Mouse (Mus musculus) kidney, embryonic 15.5 days (tissue): ENCODE data around the gene Ceacam9. TPM values are rescaled to one million over a fixed set of nuclear protein-coding genes. Genes with fewer than 3 reads are reported as not detected.

Experiments used
- ATAC-seq: fragments of 200-750 bp; cut with Nextera tagmentation; replicated peaks from 2 replicates; pipeline ENCODE4 v1.8.0; 2017; ENCODE audit warnings: moderate TSS enrichment; ENCODE audit not compliant: low FRiP score
- H3K27ac ChIP-seq: fragments of 300-500 bp; sonication (generic); 2 replicates; pipeline ENCODE4 v1.5.1; 2015; ENCODE audit warnings: mild to moderate bottlenecking, inconsistent platforms
- H3K27me3 ChIP-seq: fragments of 300-500 bp; sonication (generic); 2 replicates; pipeline ENCODE4 v1.6.1; 2015; ENCODE audit warnings: inconsistent platforms
- H3K36me3 ChIP-seq: fragments of 300-500 bp; sonication (generic); 2 replicates; pipeline ENCODE4 v1.6.1; 2015; ENCODE audit warnings: inconsistent platforms
- H3K4me1 ChIP-seq: fragments of 300-500 bp; sonication (generic); 2 replicates; pipeline ENCODE4 v1.6.1; 2015; ENCODE audit warnings: inconsistent platforms
- H3K4me2 ChIP-seq: fragments of 300-500 bp; sonication (generic); 2 replicates; pipeline ENCODE4 v1.6.1; 2015; ENCODE audit warnings: moderate library complexity, mild to moderate bottlenecking, inconsistent platforms
- H3K4me3 ChIP-seq: fragments of 300-500 bp; sonication (generic); replicated peaks from 2 replicates; pipeline ENCODE4 v1.5.1; 2015; ENCODE audit warnings: mild to moderate bottlenecking, inconsistent platforms
- H3K9ac ChIP-seq: fragments of 300-500 bp; sonication (generic); 2 replicates; pipeline ENCODE4 v1.6.1; 2015; ENCODE audit warnings: mild to moderate bottlenecking, inconsistent platforms
- H3K9me3 ChIP-seq: fragments of 300-500 bp; sonication (generic); replicated peaks from 2 replicates; pipeline ENCODE4 v1.6.1; 2016; ENCODE audit warnings: inconsistent platforms
- WGBS: fragments of 180-500 bp; shearing (Covaris S2); methylation state at CpG from one replicate; pipeline ENCODE4 v1.1.7; 2015; ENCODE audit warnings: mixed read lengths; 5-methylcytosine and 5-hydroxymethylcytosine counted together
- polyA plus RNA-seq: library from polyadenylated mRNA; unstranded; fragments of >200 nt; fragmentation: Nextera tagmentation; extraction: Ambion mirVana; gene quantifications from 2 replicates; pipeline ENCODE4 v1.2.1, GENCODE M21; 2015

Ceacam9 gene
- polyA plus RNA-seq, 1 experiment from 2014 or later, result not detected

DNA sequence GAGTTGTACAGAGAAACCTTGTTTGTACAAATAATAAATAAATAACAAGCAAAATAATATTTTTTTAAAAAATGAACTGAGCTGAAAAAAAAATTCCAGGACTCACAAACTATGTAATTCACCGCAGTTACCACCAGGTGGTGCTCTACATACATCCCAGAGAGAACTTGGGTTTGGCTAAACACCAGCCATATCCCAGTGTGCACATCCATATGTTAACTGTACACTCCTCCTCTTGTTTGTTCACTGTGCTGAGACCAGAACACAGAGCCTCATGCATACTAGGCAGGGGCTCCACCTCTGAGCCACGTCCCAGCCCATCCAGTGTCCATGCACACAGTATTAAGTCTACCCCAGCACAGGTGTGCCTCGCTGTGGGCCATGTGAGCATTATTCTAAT is 24.4 kb downstream of the Ceacam9 start:
- Histone ChIP-seq H3K4me3 (no peak overlapping the region), H3K4me1 (no peaks in the 10 kb centered on the region), H3K27me3 (no peaks in the 10 kb centered on the region), H3K36me3 (peaks cover 71% of the 10 kb centered on the region), H3K9ac (no peak overlapping the region), H3K4me2 (no peak overlapping the region), H3K27ac (no peak overlapping the region), H3K9me3 (no peaks in the 10 kb centered on the region)
- ATAC-seq, result peak; percentile 44; the same call in 1 of the 2 replicates
- 63% methylated on average over 3 of the region's 3 CpGs for WGBS

DNA sequence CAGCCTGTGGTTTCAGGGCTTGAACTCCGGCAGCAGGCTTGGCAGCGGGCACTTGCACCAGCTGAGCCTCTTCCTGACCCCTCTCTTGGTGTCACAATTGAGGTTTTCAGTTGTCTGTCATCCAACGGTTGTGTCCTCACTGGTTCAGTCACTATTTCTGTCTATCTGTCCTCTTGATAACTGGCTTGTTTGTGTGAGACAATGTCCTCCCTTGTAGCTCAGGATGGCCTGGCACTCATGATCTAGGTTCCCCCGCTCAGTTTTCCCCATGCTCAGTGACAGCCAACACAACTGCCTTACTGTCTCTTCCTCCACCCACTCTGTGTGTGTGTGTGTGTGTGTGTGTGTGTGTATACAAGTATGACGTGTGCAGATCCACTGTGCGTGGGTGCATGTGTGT is 25.9 kb downstream of the Ceacam9 start:
- Histone ChIP-seq H3K27me3 (no peaks in the 10 kb centered on the region), H3K9me3 (no peaks in the 10 kb centered on the region), H3K4me2 (no peak overlapping the region), H3K4me1 (no peaks in the 10 kb centered on the region), H3K36me3 (peaks cover 67% of the 10 kb centered on the region), H3K9ac (no peak overlapping the region), H3K27ac (no peak overlapping the region), H3K4me3 (no peak overlapping the region)
- ATAC-seq, result no peak
- WGBS, result 90% methylated on average over 6 of the region's 6 CpGs

- Histone ChIP-seq H3K4me1 (0 out of 2 replicates have a peak, but pooled peaks cover 3% of the 10 kb centered on the region), H3K4me3 (no peak overlapping the region), H3K9ac (no peak overlapping the region), H3K36me3 (peaks cover 30% of the 10 kb centered on the region), H3K9me3 (no peaks in the 10 kb centered on the region), H3K4me2 (no peak overlapping the region), H3K27ac (no peak overlapping the region), H3K27me3 (no peaks in the 10 kb centered on the region)
- 90% methylated on average over 12 of the region's 12 CpGs for WGBS
- ATAC-seq, result no peak
Measured at GRCm38 (mm10) chr7:16752016-16752415, 30.3 kb downstream of the Ceacam9 start.

- H3K9me3 ChIP-seq, result no peaks in the 10 kb centered on the region
- H3K27ac ChIP-seq, result peak overlapping the region; percentile 24; the same call in 1 of the 2 replicates
- no peak overlapping the region for H3K9ac ChIP-seq
- H3K36me3 ChIP-seq, result no peaks in the 10 kb centered on the region
- no peak overlapping the region for H3K4me3 ChIP-seq
- no peaks in the 10 kb centered on the region for H3K27me3 ChIP-seq
- no peak overlapping the region for H3K4me2 ChIP-seq
- WGBS, result 71% methylated on average over 17 of the region's 17 CpGs
- no peak for ATAC-seq
- H3K4me1 ChIP-seq, result peaks cover 15% of the 10 kb centered on the region
Measured at GRCm38 (mm10) chr7:16755362-16756017, 33.8 kb downstream of the Ceacam9 start.

GRCm38 (mm10) chr7:16758872-16759574 is 37.3 kb downstream of the Ceacam9 start:
- Histone ChIP-seq H3K9ac (no peak overlapping the region), H3K9me3 (no peaks in the 10 kb centered on the region), H3K4me2 (no peak overlapping the region), H3K27ac (no peak overlapping the region), H3K36me3 (no peaks in the 10 kb centered on the region), H3K4me3 (no peak overlapping the region), H3K4me1 (peaks cover 25% of the 10 kb centered on the region), H3K27me3 (no peaks in the 10 kb centered on the region)
- 74% methylated on average over 10 of the region's 11 CpGs for WGBS
- no peak for ATAC-seq

- no peaks in the 10 kb centered on the region for H3K36me3 ChIP-seq
- peaks cover 24% of the 10 kb centered on the region for H3K4me1 ChIP-seq
- no peak overlapping the region for H3K4me3 ChIP-seq
- no peak overlapping the region for H3K9ac ChIP-seq
- H3K27me3 ChIP-seq, result no peaks in the 10 kb centered on the region
- no peaks in the 10 kb centered on the region for H3K9me3 ChIP-seq
- H3K4me2 ChIP-seq, result 0 out of 2 replicates have a peak overlapping the region, but pooled peaks have one; percentile 16
- ATAC-seq, result 0 out of 2 replicates have a peak, but pooled peaks have one; percentile 41
- H3K27ac ChIP-seq, result peak overlapping the region; percentile 82
- 23% methylated on average over 8 of the region's 8 CpGs for WGBS
Measured at GRCm38 (mm10) chr7:16760292-16760691, 38.6 kb downstream of the Ceacam9 start.

GRCm38 (mm10) chr7:16761005-16761481 is 39.3 kb downstream of the Ceacam9 start:
- no peaks in the 10 kb centered on the region for H3K36me3 ChIP-seq
- WGBS, result 36% methylated on average over 10 of the region's 10 CpGs
- no peak overlapping the region for H3K4me3 ChIP-seq
- 0 out of 2 replicates have a peak, but pooled peaks have one; percentile 57 for ATAC-seq
- peak overlapping the region; percentile 82 for H3K27ac ChIP-seq
- no peaks in the 10 kb centered on the region for H3K27me3 ChIP-seq
- peaks cover 23% of the 10 kb centered on the region for H3K4me1 ChIP-seq
- no peaks in the 10 kb centered on the region for H3K9me3 ChIP-seq
- peak overlapping the region; percentile 16; the same call in 1 of the 2 replicates for H3K4me2 ChIP-seq
- H3K9ac ChIP-seq, result no peak overlapping the region

GRCm38 (mm10) chr7:16761630-16762029 is 39.9 kb downstream of the Ceacam9 start:
- Histone ChIP-seq H3K36me3 (no peaks in the 10 kb centered on the region), H3K4me2 (no peak overlapping the region), H3K9ac (no peak overlapping the region), H3K27ac (peak overlapping the region; percentile 54; the same call in 1 of the 2 replicates), H3K27me3 (no peaks in the 10 kb centered on the region), H3K9me3 (no peaks in the 10 kb centered on the region), H3K4me3 (no peak overlapping the region), H3K4me1 (peaks cover 26% of the 10 kb centered on the region)
- ATAC-seq, result no peak
- WGBS, result 51% methylated on average over 5 of the region's 5 CpGs

- WGBS, result 85% methylated on average over 7 of the region's 7 CpGs
- Histone ChIP-seq H3K27me3 (no peaks in the 10 kb centered on the region), H3K4me2 (no peak overlapping the region), H3K36me3 (no peaks in the 10 kb centered on the region), H3K9me3 (no peaks in the 10 kb centered on the region), H3K27ac (no peak overlapping the region), H3K9ac (no peak overlapping the region), H3K4me3 (no peak overlapping the region), H3K4me1 (peaks cover 22% of the 10 kb centered on the region)
- ATAC-seq, result no peak
Measured at GRCm38 (mm10) chr7:16763463-16764218, 41.9 kb downstream of the Ceacam9 start.

DNA sequence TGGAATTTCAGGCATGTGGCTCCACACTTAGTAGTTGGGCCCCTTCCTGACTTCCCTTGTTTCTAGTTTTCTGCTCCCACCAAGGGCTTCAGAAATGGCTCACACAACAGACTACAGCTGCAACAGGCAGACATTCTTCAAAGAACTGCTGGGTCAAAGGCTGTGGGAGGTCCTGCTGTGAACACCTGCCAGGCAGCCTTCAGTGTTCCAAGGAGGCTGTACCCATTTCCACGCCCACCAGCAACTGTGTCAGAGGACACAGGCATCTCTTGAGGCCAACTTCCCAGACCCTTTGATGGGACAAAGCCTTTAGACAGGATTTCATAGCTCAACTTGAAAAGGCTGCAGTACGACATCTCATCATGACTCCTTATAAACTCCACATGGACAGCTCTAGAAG is 44.7 kb downstream of the Ceacam9 start:
- no peak for ATAC-seq
- H3K36me3 ChIP-seq, result no peaks in the 10 kb centered on the region
- H3K9me3 ChIP-seq, result no peaks in the 10 kb centered on the region
- H3K27me3 ChIP-seq, result no peaks in the 10 kb centered on the region
- H3K4me3 ChIP-seq, result no peak overlapping the region
- 44% methylated on average over 2 of the region's 2 CpGs for WGBS
- no peak overlapping the region for H3K4me2 ChIP-seq
- peaks cover 8% of the 10 kb centered on the region for H3K4me1 ChIP-seq
- H3K9ac ChIP-seq, result no peak overlapping the region
- H3K27ac ChIP-seq, result no peak overlapping the region
